Mouse (Mus musculus) megakaryocyte-erythroid progenitor cell, adult 5-6 weeks (primary cell): Measurements from ENCODE around the gene Slc25a34. TPM values are rescaled to one million over a fixed set of nuclear protein-coding genes. Genes with fewer than 3 reads are reported as not detected.

Experiments
- ATAC-seq: replicated peaks from 2 replicates; pipeline ENCODE4 v1.8.0; 2016; ENCODE audit warnings: mild to moderate bottlenecking, inconsistent platforms; ENCODE audit not compliant: severe bottlenecking, poor library complexity, low FRiP score, low TSS enrichment
- total RNA-seq, 2 experiments: library from RNA; stranded (forward) in 1 of 2; stranded (reverse) in 1 of 2; fragments of 200-1000, 215-1000 nt in 1 of 2; fragments of >200 nt in 1 of 2; fragmentation: Nextera tagmentation in 1 of 2; gene quantifications; 2 replicates each; pipeline ENCODE4 v1.2.3; 2014 to 2017

Slc25a34 gene
- total RNA-seq, 2 experiments from 2014 or later, result not detected

DNA sequence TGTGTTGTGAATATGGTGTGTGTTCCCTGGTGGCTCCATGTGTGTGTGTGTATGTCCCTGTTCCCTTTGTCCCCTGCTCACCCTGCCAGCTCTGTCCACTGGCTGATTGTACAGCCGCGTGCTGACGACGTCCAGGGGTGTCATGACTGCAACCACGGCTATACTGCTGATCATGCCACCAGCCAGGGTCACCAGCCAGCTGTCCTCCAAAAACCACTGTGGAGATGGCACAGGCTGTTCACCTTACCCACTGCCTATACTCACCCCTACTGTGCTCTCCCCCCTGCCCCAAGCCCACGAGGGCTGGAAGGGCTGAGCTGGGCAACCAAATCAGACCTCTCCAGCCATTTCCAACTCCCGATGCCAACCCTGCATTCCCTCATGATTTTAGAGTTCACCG, 2.3 kb downstream of the Slc25a34 start:
- ATAC-seq, result no peak

DNA sequence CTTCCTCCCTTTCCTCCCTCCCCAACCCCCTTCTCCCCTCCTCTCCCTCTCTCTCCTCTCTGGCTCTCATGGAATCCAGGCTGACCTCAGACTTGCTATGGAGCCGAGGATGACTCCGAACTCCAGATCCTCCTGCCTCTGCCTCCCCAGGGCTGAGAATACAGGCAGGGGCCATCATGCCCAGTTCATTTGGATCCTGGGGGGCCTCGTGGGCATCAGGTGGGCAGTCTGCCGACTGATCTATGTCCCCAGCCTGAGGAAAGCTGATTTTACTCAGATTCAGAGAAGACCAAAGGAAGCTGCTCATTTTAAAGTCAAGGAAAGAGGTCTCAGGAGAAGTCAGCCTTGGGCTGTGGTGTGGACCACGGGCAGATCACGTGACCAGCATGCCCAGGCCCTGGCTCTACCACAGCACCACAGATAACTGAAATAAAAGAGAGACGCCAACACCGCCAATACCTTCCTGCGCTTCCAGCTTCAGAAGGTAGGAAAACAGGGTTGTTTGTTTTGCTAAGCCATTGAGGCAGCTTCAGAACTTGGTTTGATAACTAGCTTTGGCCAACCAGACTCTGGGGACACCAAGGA, 4.2 kb downstream of the Slc25a34 start:
- no peak for ATAC-seq

DNA sequence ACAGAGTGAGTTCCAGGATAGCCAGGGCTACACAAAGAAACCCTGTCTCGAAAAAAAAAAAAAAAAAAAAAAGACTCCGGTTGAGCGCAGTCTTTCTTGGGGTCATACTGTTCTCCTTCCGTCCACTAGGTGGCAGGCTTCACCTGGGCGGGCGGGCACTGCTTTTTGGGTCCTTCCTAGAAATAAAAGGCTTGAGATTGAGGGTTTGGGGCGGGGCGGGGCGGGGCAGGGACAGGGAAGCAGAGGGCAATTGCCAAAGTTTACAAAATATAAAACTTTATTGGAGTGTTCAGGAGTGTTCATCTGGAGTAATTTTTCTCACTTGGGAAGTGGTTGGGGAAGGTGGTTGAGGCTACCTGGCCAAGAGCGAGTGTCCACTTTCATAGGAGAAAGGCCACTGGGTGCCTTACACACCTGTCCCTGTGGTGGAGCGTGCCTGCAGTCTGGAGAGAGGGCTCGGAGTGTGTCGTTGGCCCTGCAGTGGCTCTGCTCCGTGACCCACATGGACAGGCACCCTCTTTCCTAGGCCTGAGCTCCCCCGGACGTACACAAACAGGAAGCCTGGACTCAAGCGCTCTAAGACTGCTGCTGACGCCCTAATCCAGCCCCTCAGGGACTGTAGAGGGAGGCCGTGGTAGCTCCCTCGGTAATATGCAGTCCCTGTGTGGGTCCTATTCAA, 4.9 kb downstream of the Slc25a34 start, which contains the start of gene Tmem82:
Gene Tmem82 (minus strand): TSS at position 69 of the 679 bp plus-strand sequence.
- peak; percentile 39; the same call in 1 of the 2 replicates for ATAC-seq

DNA sequence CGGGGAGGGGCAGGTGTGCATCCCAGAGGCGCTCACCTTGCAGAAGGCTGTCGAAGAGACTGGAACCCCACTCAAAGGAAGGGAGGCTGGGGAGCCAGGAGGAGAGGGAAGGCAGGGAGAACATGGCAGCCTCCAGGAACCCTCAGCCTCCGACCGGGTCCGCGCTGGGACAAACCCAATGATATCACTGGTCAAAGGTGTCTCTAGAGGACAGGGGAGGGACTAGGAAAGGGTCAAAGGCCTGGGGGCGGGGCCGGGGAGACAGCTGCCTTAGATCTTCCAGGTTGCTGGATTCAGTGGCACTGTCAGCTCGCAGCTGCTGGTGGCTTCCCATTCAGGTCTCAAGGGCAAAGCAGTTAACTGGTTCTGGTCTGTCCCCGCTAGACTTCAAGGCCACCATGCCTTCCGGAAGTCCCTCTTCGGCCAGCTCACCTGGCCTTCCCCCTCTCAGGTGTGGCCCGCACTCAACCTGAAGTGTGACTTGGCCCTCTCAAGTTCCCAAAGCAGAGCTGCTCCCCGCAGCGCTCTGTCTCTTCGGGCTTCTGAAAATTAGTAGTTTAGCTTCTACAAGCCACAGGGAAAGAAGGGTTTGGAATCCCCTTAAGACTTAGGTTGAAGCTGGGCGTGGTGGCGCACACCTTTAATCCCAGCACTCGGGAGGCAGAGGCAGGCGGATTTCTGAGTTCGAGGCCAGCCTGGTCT, 5.6 kb downstream of the Slc25a34 start:
- no peak for ATAC-seq

DNA sequence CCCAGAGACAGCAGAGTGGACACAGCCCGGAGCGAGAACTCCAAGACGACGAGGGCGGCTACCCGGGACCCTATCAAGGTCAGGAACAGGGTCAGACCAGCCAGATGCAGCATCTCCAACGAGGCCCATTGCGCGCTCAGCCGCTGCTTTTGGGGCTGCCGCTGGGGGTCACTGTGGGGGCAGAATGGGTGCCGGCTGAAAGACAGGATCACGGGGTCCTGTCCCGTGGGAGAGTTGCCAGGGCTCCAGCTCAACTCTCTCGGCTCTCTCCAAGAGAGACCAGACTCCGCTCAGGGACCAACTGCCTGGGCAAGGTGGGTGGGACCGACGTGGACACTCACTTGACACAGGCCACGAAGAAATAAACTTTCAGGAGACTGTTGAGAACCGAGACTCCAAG, 6.3 kb downstream of the Slc25a34 start:
- ATAC-seq, result peak; percentile 59

DNA sequence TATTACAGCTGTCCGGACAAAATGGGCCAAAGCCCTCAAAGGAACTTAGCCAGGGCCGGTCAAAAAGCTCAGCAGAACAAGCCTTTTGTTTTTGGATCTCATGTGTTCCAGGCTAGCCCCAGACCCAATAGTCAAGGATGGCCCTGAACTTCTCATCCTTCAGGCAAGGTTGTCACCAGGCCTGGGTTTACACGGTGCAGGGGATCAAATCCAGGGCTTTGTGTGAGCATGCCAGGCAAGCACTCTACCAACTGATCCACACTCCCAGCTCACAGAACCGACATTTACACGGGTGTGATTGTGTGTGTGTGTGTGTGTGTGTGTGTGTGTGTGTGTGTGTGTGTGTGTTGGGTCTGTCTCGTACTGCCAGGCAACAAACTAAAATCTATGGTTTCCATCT, 6.8 kb downstream of the Slc25a34 start:
- no peak for ATAC-seq

DNA sequence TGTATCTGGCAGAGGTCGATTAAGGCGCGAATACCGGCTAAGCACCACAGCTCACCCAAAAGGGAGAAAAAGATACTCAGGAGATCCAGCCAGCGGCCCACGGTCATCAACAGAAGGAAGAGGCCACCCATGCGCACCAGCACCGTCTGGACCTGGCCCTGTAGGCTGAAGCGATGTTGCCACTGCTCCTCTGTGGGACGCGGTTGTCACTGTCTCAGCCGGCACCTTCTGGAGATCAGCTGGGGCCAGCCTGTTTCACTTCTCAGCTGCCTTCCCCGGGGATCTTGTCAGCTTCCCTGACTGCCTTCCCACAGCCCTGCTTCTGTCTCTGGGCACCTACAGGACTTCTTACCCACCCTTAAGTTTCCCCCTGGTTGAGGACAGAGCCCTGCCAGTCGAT, 8.7 kb downstream of the Slc25a34 start:
- no peak for ATAC-seq

DNA sequence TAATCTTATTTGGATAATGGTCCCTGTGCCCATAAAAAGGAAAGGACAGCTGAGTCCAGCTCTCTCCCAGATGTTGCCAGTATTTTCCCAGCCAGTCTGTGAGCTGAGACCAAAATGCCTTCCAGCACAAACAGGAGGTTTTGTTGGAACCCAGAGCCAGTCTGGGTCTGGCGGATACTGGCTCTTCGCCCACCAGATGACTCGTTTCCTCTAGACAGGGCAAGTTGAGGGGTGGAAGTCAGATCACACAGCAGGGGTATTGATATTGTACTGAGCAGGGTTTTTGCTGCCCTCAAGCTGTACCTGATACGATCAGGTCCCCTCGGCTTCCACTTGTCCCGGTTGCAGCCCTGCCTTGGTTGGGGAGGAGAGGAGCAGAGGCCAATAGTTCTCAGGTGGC, 14.1 kb downstream of the Slc25a34 start:
- ATAC-seq, result no peak

DNA sequence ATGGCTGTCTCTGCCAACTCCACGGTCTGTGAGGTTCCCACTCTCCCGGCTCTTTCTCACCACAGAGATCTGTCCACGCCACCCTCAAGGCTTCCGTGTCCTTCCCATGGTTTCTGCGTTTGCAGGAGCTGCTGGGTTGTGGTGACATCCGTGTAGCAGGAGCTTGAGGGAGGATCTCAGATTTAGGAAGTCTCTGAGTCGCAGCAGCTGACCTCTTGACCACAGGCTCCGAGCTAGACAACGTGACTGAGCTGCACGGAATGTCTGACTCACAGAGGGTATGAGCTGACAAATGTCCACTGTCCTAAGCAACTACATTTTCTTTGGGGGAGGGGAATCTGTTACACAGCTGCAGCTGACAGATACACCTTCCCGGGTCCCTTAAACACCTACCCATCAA, 17.8 kb downstream of the Slc25a34 start, which contains the start of gene Fblim1:
Gene Fblim1 (minus strand): TSS at position 236 of the 400 bp plus-strand sequence.
- no peak for ATAC-seq

DNA sequence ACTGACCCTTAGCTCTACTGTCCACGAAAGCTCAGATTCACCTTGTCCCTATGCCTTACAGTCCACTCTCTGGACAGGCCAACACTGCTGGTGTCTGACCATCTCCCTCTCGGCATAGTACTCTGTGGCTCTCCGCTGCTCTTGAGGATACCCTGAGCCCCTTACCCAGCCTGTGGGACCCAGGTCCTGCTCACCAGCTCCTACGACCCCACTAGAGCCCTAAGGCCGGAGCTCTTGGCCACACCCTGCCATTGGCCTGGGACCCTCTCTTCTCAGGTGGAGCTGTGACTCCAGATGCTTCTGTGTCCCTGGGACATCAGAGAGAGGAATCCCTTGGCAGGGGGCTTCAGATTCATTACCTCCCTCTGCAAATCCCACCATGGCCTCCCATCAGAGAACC, 18.2 kb downstream of the Slc25a34 start:
- no peak for ATAC-seq

DNA sequence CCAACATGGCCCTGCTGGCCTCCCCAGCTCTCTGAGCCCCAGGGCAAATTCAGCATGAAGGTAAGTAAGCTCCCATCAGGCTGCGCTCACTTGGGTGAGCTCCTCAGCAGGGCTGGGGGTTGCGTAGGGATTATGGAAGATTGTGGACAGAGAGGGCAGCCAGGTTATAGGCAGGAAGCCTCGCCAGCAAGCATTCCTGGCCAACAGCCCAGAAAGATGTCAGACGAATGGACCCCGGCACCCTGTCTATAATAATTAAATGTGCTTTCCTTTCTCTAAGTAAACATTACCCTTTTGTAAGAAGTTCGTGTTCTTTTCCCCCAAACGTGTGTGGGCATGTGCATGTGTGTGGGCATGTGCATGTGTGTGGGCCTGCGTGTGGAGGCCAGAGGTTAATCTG, 19.1 kb downstream of the Slc25a34 start:
- no peak for ATAC-seq

DNA sequence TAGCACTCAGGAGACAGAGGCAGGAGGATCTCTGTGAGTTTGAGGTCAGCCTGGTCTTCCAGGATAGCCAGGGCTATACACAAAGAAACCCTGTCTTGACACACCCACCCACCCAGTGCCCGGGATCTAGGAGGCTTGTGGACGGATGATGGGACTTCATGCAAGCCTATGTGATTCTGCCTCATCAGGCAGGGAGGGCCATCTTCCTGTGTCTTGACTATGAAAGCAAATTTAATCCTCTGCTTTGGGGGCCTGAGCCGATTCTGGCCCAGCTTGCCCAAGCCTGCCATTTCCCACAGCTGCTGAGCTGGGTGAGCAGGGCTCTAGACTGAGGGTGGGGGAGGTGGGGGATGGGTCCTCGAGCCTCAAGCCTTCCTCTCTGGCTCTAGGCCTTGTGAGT, 19.7 kb downstream of the Slc25a34 start:
- ATAC-seq, result no peak

DNA sequence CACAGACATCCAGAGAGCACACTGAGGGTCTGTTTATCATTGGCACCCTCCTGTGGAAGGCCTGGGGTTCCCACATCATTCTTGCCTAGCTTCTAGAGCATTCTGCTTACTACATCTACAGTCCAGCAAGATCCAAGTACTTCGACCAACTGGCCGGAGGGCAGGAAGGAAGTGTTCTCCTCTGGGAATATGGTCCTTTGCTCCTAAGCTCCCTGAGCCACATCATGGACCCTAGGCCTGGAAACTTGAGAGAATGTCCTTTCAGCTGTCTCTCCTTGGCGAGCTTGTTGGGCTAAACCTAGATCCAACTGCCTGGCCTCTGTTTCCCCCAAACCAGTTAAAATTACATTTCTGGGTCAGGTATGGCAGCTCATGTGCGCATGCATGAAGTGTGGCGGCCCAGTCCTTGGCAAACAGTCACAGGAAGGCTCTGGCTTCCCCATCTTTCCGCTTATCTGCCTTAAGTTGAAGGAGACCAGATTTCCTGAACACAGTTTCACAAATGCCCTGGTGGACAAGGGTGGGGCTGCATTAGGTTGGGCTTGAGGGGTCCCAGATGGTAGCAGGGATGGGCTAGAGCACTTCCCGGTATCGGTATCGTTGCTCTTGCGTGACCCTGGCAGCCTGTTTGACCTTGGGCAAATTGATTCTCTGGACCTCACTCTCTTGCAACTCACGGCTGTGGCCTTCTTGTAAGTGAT, 20.9 kb downstream of the Slc25a34 start:
- no peak for ATAC-seq

DNA sequence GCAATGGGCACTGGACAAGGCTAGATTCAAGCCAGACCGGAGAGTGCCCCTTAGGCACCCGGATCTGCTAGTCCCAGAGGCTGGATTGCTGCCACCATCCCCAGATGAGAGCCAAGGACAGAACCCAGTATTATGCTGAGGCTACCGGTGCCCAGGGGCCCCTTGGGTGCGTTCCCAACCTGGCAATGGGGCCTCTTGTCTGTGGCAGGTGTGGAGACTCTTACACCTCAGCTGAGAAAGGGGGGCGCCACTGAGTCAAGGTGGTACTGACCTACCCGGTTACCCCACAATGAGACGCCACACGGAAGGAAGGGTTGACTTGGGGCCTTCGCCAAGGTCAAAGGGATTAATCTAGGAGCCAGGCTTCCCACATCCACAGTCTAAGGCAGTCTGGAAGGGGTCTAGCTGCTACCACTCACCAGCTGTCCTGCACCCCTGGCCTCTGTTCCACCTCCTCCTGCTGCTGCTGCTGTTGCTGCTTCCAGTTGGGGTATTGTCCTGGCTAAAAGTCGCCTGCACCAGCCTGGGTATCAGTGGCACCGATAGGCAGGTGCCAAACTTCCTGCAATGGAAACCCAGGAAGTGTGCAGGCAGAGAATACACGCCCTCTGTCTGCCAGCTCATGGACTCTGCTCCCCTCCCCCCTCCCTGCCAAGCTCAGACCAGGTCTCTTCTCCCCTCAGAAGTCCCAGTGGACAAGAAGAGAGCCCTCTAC, 22.3 kb downstream of the Slc25a34 start:
- 0 out of 2 replicates have a peak, but pooled peaks have one; percentile 20 for ATAC-seq

DNA sequence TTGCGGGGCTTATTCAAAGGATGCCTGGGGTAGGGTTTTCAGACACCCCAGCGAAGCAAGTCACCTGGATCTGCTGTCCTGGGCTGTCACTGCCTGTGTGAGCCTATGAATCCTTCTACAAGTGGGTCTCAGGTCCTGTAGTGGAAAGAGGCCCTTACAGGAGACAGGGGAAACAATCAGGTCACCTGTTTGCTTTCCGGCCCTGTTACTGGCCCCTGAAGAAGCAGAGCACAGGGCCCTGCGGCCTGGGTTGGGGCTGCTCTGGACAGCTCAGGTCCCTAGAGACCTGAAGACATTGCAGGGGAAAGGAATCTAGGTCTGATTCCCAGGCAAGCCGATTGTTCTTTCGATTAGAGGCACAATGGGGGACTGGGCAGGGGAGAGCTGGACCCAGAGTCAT, 23.3 kb downstream of the Slc25a34 start:
- no peak for ATAC-seq

DNA sequence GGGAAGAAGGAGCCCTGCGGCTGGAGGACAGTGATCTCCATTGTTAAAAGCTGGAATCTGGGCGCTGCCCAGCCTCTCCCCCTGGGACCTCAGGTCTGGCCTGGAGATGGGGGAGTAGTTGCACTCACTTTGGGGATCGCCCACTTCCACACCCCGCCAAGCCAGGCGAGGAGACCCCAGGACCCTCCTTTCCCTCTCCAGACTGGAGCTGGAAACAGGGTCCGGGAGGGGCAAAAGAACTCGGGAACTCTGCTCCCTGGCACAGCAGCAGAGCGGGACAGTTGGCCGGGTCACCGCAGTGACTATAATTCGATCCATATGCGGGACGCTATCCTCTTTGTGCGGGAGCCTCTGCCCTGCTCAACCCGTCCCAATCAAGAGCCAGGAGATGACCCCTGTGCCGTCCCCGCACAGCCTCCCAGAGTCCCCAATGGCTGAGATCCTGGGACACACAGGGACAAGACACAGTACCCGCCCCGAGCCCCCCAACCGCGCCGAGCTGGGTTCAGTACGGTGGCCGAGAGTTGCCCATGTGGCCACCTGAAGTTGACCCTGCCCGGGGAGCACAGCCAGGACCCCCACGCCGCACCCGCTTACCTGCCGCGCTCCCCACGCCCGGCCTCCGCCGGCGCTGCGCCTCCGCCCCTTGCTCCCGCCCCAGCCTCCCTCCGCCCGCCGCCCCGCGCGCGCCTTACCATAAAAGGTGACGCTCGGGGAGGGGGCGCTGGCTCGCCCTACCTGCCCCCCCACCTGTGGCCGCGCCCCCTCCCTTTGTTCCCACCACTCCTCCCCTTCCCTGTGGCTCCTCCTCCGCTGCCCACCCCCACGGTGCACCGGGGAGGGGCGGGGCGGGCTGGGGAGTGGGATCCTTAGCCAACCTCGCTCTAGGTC, 24.1 kb downstream of the Slc25a34 start:
- no peak for ATAC-seq

DNA sequence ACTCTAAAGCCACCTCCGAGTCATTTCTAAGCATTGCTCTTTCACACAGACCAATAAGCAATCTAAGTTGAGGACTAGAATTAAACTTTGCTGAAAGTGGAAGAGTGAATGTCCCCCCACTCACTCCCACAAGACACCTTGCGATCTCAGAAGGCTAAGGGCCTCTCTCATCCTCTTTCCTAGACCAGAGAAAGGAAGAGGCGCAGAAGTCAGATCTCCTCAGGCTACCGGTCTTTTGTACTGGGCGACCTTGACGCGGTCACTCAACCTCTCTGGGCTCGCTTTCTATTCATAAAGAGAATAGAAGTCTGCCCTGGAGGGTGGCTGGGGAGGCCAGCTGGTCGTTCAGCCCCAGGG, 24.7 kb downstream of the Slc25a34 start:
- ATAC-seq, result no peak

DNA sequence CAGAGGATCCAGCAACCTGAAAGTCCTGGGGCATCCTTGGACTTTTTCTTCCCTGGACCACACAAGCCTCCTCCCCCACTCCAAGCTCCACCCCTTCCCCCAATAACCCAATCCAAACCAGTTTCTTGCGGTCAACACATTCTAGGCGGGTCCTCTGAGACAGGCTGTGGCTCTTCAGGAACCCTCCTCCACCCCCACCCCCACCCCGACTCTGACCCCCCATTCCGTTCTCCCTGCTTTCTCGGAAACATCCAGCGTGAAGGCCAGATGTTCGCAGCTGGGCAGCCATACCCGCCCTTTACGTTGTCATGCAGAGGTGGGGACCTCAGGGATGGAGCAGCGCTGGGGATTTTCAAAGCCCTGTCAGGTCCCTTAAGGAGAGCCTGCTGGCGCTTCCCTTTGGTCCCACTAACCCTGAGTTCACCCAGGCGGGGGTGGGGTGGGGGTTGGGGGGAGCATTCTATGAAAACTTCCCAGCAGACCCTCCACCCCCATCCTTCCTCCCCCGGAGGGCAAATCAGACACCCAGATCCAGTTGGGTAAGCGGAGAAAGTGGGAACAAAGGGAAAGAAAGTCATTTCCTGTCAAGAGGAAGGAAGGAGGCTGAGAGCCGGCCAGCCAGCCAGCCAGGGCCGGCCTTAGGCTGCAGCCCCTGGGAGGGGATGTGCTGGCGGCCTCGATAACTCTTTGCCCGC, 25.3 kb downstream of the Slc25a34 start:
- ATAC-seq, result no peak
